Mouse (Mus musculus) kidney, postnatal 0 days (tissue): ENCODE measurements around the gene Siva1. TPM values are rescaled to one million over a fixed set of nuclear protein-coding genes. Genes with fewer than 3 reads are reported as not detected.

ENCODE experiments used
- ATAC-seq: fragments of 200-750 bp; cut with Nextera tagmentation; replicated peaks from 2 replicates; pipeline ENCODE4 v1.8.0; 2017; ENCODE audit warnings: low read depth, moderate number of reproducible peaks, moderate TSS enrichment, moderate library complexity; ENCODE audit not compliant: low FRiP score
- DNase-seq: peaks from one replicate; pipeline ENCODE4 v3.0.0-alpha.2; 2016; ENCODE audit warnings: low spot score
- H3K27ac ChIP-seq: fragments of 300-500 bp; sonication (generic); 2 replicates; pipeline ENCODE4 v1.5.1; 2014; ENCODE audit warnings: mild to moderate bottlenecking
- H3K27me3 ChIP-seq: fragments of 300-500 bp; sonication (generic); 2 replicates; pipeline ENCODE4 v1.6.1; 2014; ENCODE audit warnings: low read length, mixed read lengths; ENCODE audit not compliant: insufficient read depth
- H3K36me3 ChIP-seq: fragments of 300-500 bp; sonication (generic); 2 replicates; pipeline ENCODE4 v1.6.1; 2014; ENCODE audit warnings: low read length, mixed read lengths; ENCODE audit not compliant: insufficient read depth
- H3K4me1 ChIP-seq: fragments of 300-500 bp; sonication (generic); replicated peaks from 2 replicates; pipeline ENCODE4 v1.6.1; 2014; ENCODE audit warnings: antibody characterized with exemption, low read length, mixed read lengths; ENCODE audit not compliant: insufficient read depth
- H3K4me2 ChIP-seq: fragments of 300-500 bp; sonication (generic); 2 replicates; pipeline ENCODE4 v1.6.1; 2014; ENCODE audit warnings: mild to moderate bottlenecking, low read length, moderate library complexity, mixed read lengths
- H3K4me3 ChIP-seq: fragments of 300-500 bp; sonication (generic); replicated peaks from 2 replicates; pipeline ENCODE4 v1.5.1; 2014; ENCODE audit warnings: low read depth, low read length
- H3K9ac ChIP-seq: fragments of 300-500 bp; sonication (generic); 2 replicates; pipeline ENCODE4 v1.6.1; 2014; ENCODE audit warnings: low read depth, low read length
- H3K9me3 ChIP-seq: fragments of 300-500 bp; sonication (generic); replicated peaks from 2 replicates; pipeline ENCODE4 v1.6.1; 2016; ENCODE audit warnings: low read length, inconsistent platforms, mixed read lengths
- CTCF ChIP-seq: IDR thresholded peaks from 2 replicates; pipeline ENCODE4 v1.5.1; 2016; ENCODE audit warnings: antibody characterized with exemption, low read depth, mild to moderate bottlenecking, moderate library complexity
- WGBS: fragments of 180-500 bp; shearing (Covaris S2); extraction: QIAGEN DNeasy Blood & Tissue Kit; methylation state at CpG from one replicate; pipeline ENCODE4 v1.1.7; 2014; 5-methylcytosine and 5-hydroxymethylcytosine counted together
- polyA plus RNA-seq: library from polyadenylated mRNA; unstranded; fragments of >200 nt; fragmentation: Nextera tagmentation; extraction: Ambion mirVana; gene quantifications from 2 replicates; pipeline ENCODE4 v1.2.1, GENCODE M21; 2015

Siva1 gene
- polyA plus RNA-seq, 1 experiment from 2014 or later, result 209 TPM

GRCm38 (mm10) chr12:112660576-112661326 is 16.3 kb downstream of the Siva1 start:
- WGBS, result 27% methylated on average over 5 of the region's 5 CpGs
- peak; percentile 85 for DNase-seq
- Histone ChIP-seq H3K27me3 (no peaks in the 10 kb centered on the region), H3K27ac (peak overlapping the region; percentile 60), H3K4me3 (no peak overlapping the region), H3K9ac (0 out of 2 replicates have a peak overlapping the region, but pooled peaks have one; percentile 15), H3K4me1 (peaks cover 24% of the 10 kb centered on the region; the same call in 1 of the 2 replicates), H3K36me3 (peaks cover 67% of the 10 kb centered on the region), H3K9me3 (no peaks in the 10 kb centered on the region), H3K4me2 (peak overlapping the region; percentile 23; the same call in 1 of the 2 replicates)
- ATAC-seq, result peak; percentile 50
- no peak; the same call in 1 of the 2 replicates for TF ChIP-seq CTCF

DNA sequence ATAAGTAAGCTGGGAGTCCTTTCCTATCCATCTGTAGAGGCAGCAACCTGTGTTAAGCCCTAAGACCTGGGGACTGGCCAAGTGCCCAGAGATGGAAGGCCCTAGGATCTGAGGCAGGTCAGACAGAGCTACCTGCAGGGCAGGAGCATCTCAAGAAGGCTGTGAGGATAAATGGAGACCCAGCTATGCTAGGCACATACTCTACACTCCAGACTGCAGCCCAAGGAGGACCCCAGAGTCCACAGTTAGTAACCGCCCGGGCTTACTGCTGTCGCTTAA is 16.8 kb downstream of the Siva1 start:
- H3K9me3 ChIP-seq, result no peaks in the 10 kb centered on the region
- H3K9ac ChIP-seq, result 0 out of 2 replicates have a peak overlapping the region, but pooled peaks have one; percentile 15
- peak overlapping the region; percentile 23; the same call in 1 of the 2 replicates for H3K4me2 ChIP-seq
- H3K36me3 ChIP-seq, result peaks cover 62% of the 10 kb centered on the region
- DNase-seq (no peak), ATAC-seq (no peak)
- no peak for TF ChIP-seq CTCF
- WGBS, result 67% methylated on average over 3 of the region's 3 CpGs
- peak overlapping the region; percentile 60 for H3K27ac ChIP-seq
- H3K4me3 ChIP-seq, result no peak overlapping the region
- H3K4me1 ChIP-seq, result peaks cover 27% of the 10 kb centered on the region; the same call in 1 of the 2 replicates
- H3K27me3 ChIP-seq, result no peaks in the 10 kb centered on the region

- H3K4me2 ChIP-seq, result no peak overlapping the region
- no peaks in the 10 kb centered on the region for H3K27me3 ChIP-seq
- H3K9me3 ChIP-seq, result no peaks in the 10 kb centered on the region
- DNase-seq (no peak), ATAC-seq (no peak)
- peaks cover 57% of the 10 kb centered on the region for H3K36me3 ChIP-seq
- H3K27ac ChIP-seq, result peak overlapping the region; percentile 60
- no peak overlapping the region for H3K4me3 ChIP-seq
- no peak for TF ChIP-seq CTCF
- peaks cover 27% of the 10 kb centered on the region; the same call in 1 of the 2 replicates for H3K4me1 ChIP-seq
- 0 out of 2 replicates have a peak overlapping the region, but pooled peaks have one; percentile 18 for H3K9ac ChIP-seq
- WGBS, result 64% methylated on average over 9 of the region's 9 CpGs
These were observed 17.4 kb downstream of the Siva1 start for GRCm38 (mm10) chr12:112661851-112662250.

GRCm38 (mm10) chr12:112663303-112663702 is 18.8 kb downstream of the Siva1 start:
- Histone ChIP-seq H3K4me1 (peaks cover 30% of the 10 kb centered on the region; the same call in 1 of the 2 replicates), H3K4me3 (no peak overlapping the region), H3K27me3 (no peaks in the 10 kb centered on the region), H3K27ac (no peak overlapping the region), H3K9me3 (no peaks in the 10 kb centered on the region), H3K9ac (no peak overlapping the region), H3K36me3 (peaks cover 48% of the 10 kb centered on the region), H3K4me2 (no peak overlapping the region)
- no peak for TF ChIP-seq CTCF
- DNase-seq (no peak), ATAC-seq (no peak)
- WGBS, result 79% methylated on average over 11 of the region's 11 CpGs

GRCm38 (mm10) chr12:112663716-112664115 is 19.2 kb downstream of the Siva1 start:
- no peak overlapping the region for H3K4me2 ChIP-seq
- no peak for ATAC-seq

GRCm38 (mm10) chr12:112664124-112664523 is 19.6 kb downstream of the Siva1 start:
- H3K4me1 ChIP-seq, result peaks cover 38% of the 10 kb centered on the region; the same call in 1 of the 2 replicates
- H3K4me3 ChIP-seq, result no peak overlapping the region
- H3K27ac ChIP-seq, result no peak overlapping the region
- H3K36me3 ChIP-seq, result peaks cover 43% of the 10 kb centered on the region; the same call in 1 of the 2 replicates
- WGBS, result 53% methylated on average over 2 of the region's 2 CpGs
- H3K4me2 ChIP-seq, result no peak overlapping the region
- H3K27me3 ChIP-seq, result no peaks in the 10 kb centered on the region
- no peak for ATAC-seq
- no peak overlapping the region for H3K9ac ChIP-seq
- no peaks in the 10 kb centered on the region for H3K9me3 ChIP-seq
- TF ChIP-seq CTCF, result peak; percentile 12; the same call in 1 of the 2 replicates
- no peak for DNase-seq

More at GRCm38 (mm10) chr12:112663716-112664115, 19.2 kb downstream of the Siva1 start:
- Histone ChIP-seq H3K36me3 (peaks cover 47% of the 10 kb centered on the region), H3K27me3 (no peaks in the 10 kb centered on the region), H3K9ac (no peak overlapping the region), H3K9me3 (no peaks in the 10 kb centered on the region), H3K4me3 (no peak overlapping the region), H3K4me1 (peaks cover 34% of the 10 kb centered on the region; the same call in 1 of the 2 replicates), H3K27ac (no peak overlapping the region)
- no peak for TF ChIP-seq CTCF
- no peak for DNase-seq
- WGBS, result 91% methylated on average over 12 of the region's 12 CpGs
